Mouse (Mus musculus) adrenal gland, postnatal 4 days (tissue): ENCODE measurements around the gene 2900011O08Rik. TPM values are rescaled to one million over a fixed set of nuclear protein-coding genes. Genes with fewer than 3 reads are reported as not detected.
"Not testable (repeated sequence)": the region's sequence is repeated elsewhere in the genome, so short reads cannot be mapped to it uniquely, and the experiment has no call there.

Source experiments
- DNase-seq, 2 experiments: peaks; one replicate each; pipeline ENCODE4 v3.0.0; 2021 to 2022; ENCODE audit warnings: low spot score in 2 of 2, mixed read lengths in 2 of 2
- total RNA-seq, 2 experiments: library from RNA; stranded (reverse); gene quantifications; 2 replicates each; pipeline ENCODE4 v1.2.3; 2021

2900011O08Rik gene
- total RNA-seq, 2 experiments from 2014 or later: 2.9 to 4.7 TPM

GRCm38 (mm10) chr16:14059118-14059854 is 72.9 kb downstream of the 2900011O08Rik start:
- no peak for DNase-seq

GRCm38 (mm10) chr16:14059869-14060268 is 73.5 kb downstream of the 2900011O08Rik start:
- DNase-seq: no peak

GRCm38 (mm10) chr16:14066571-14066970 is 80.2 kb downstream of the 2900011O08Rik start:
- DNase-seq: not testable (repeated sequence)

- DNase-seq: not testable (repeated sequence)
These were observed 82.3 kb downstream of the 2900011O08Rik start for GRCm38 (mm10) chr16:14068701-14069100.

- DNase-seq: no peak
These were observed 84.2 kb downstream of the 2900011O08Rik start for GRCm38 (mm10) chr16:14070471-14071169.

- DNase-seq: no peak
These were observed 96.5 kb downstream of the 2900011O08Rik start for GRCm38 (mm10) chr16:14082925-14083324.

GRCm38 (mm10) chr16:14088249-14088648 is 101.8 kb downstream of the 2900011O08Rik start:
- DNase-seq: no peak

- DNase-seq: no peak
These were observed 102.9 kb downstream of the 2900011O08Rik start for GRCm38 (mm10) chr16:14089296-14089695.

GRCm38 (mm10) chr16:14091771-14092170 is 105.4 kb downstream of the 2900011O08Rik start:
- DNase-seq: no peak

GRCm38 (mm10) chr16:14105891-14106290 is 119.5 kb downstream of the 2900011O08Rik start:
- DNase-seq: no peak

GRCm38 (mm10) chr16:14109651-14110230 is 123.3 kb downstream of the 2900011O08Rik start:
- DNase-seq: no peak

GRCm38 (mm10) chr16:14110922-14111321 is 124.5 kb downstream of the 2900011O08Rik start:
- DNase-seq: no peak

GRCm38 (mm10) chr16:14112133-14112532 is 125.7 kb downstream of the 2900011O08Rik start:
- no peak for DNase-seq

- no peak for DNase-seq
These were observed 126.3 kb downstream of the 2900011O08Rik start for GRCm38 (mm10) chr16:14112742-14113141.

GRCm38 (mm10) chr16:14117299-14117698 is 130.9 kb downstream of the 2900011O08Rik start:
- DNase-seq: no peak

- DNase-seq: no peak
These were observed 134.5 kb downstream of the 2900011O08Rik start for GRCm38 (mm10) chr16:14120941-14121340.

- no peak for DNase-seq
These were observed 135.2 kb downstream of the 2900011O08Rik start for GRCm38 (mm10) chr16:14121563-14121962.

GRCm38 (mm10) chr16:14122586-14122985 is 136.2 kb downstream of the 2900011O08Rik start:
- DNase-seq: no peak

- DNase-seq: no peak
These were observed 137.5 kb downstream of the 2900011O08Rik start for GRCm38 (mm10) chr16:14123901-14124300.

GRCm38 (mm10) chr16:14124709-14125108 is 138.3 kb downstream of the 2900011O08Rik start:
- peak in 1 of 2 experiments; percentile 33 for DNase-seq

- DNase-seq: no peak
These were observed 138.8 kb downstream of the 2900011O08Rik start for GRCm38 (mm10) chr16:14125253-14125652.

GRCm38 (mm10) chr16:14128977-14129376 is 142.6 kb downstream of the 2900011O08Rik start:
- no peak for DNase-seq
